Mouse (Mus musculus): ENCODE measurements around the gene Sik1. TPM values are rescaled to one million over a fixed set of nuclear protein-coding genes. Genes with fewer than 3 reads are reported as not detected.

Sik1 gene
- polyA plus RNA-seq, 1 experiment: 37.1 TPM

GRCm38 (mm10) chr17:31861661-31862060 is 6.1 kb upstream of the Sik1 start:
- no peak overlapping the region for H3K4me3 ChIP-seq
- no peak overlapping the region for H3ac ChIP-seq (ENCODE audit: control insufficient read depth, insufficient read length)
- no peaks in the 10 kb centered on the region for H3K27me3 ChIP-seq (ENCODE audit: control insufficient read depth, insufficient read depth, insufficient read length)
- no peaks in the 10 kb centered on the region for H3K36me3 ChIP-seq (ENCODE audit: control insufficient read depth, insufficient read depth)
- no peak for TF ChIP-seq CEBPB (IDR thresholded peaks at IDR 0.05; ENCODE audit: insufficient read depth, poor library complexity, severe bottlenecking)
- TF ChIP-seq TCF12 (IDR thresholded peaks at IDR 0.05; ENCODE audit: insufficient read depth, poor library complexity, severe bottlenecking): no peak
- no peak for TF ChIP-seq USF1 (IDR thresholded peaks at IDR 0.05; ENCODE audit: low read depth)
- no peak for TF ChIP-seq E2F4 (IDR thresholded peaks at IDR 0.05; ENCODE audit: insufficient read depth)
- TF ChIP-seq MAX (IDR thresholded peaks at IDR 0.05; ENCODE audit: low read depth): no peak
- TF ChIP-seq POLR2AphosphoS2 (IDR thresholded peaks at IDR 0.05; ENCODE audit: insufficient read length, low read depth): no peak
- TF ChIP-seq POLR2A (IDR thresholded peaks at IDR 0.05; ENCODE audit: insufficient read length, low read depth): no peak
- no peak for TF ChIP-seq MYOD1 (IDR thresholded peaks at IDR 0.05; ENCODE audit: control insufficient read depth in 1 of 3, insufficient read length in 2 of 3, low read depth in 2 of 3)
- TF ChIP-seq SRF (IDR thresholded peaks at IDR 0.05; ENCODE audit: control insufficient read depth, insufficient read length, low read depth): no peak
- TF ChIP-seq MYOG (IDR thresholded peaks at IDR 0.05; ENCODE audit: control insufficient read depth in 1 of 3, insufficient read depth in 1 of 3, insufficient read length in 2 of 3, low read depth in 2 of 3): no peak
- no peak for TF ChIP-seq REST (IDR thresholded peaks at IDR 0.05; ENCODE audit: insufficient read depth, insufficient read length)
- TF ChIP-seq TCF3 (IDR thresholded peaks at IDR 0.05; ENCODE audit: insufficient read length, low read depth): no peak
- H3K79me2 ChIP-seq (ENCODE audit: control insufficient read depth, insufficient read depth): no peaks in the 10 kb centered on the region
- no peak overlapping the region for H3K4me2 ChIP-seq (ENCODE audit: low read depth)

- Histone ChIP-seq H3K79me2 (ENCODE audit: control insufficient read depth, insufficient read depth) (no peaks in the 10 kb centered on the region), H3K27me3 (ENCODE audit: control insufficient read depth, insufficient read depth, insufficient read length) (no peaks in the 10 kb centered on the region), H3K4me2 (ENCODE audit: low read depth) (no peak overlapping the region), H3ac (ENCODE audit: control insufficient read depth, insufficient read length) (no peak overlapping the region), H3K4me3 (no peak overlapping the region), H3K36me3 (ENCODE audit: control insufficient read depth, insufficient read depth) (no peaks in the 10 kb centered on the region)
- TF ChIP-seq MYOG (IDR thresholded peaks at IDR 0.05; ENCODE audit: control insufficient read depth in 1 of 3, insufficient read depth in 1 of 3, insufficient read length in 2 of 3, low read depth in 2 of 3): no peak
- TF ChIP-seq MYOD1 (IDR thresholded peaks at IDR 0.05; ENCODE audit: control insufficient read depth in 1 of 3, insufficient read length in 2 of 3, low read depth in 2 of 3): peak in 2 of 3 experiments; percentile 19 to 27
Measured at GRCm38 (mm10) chr17:31860856-31861255, 5.3 kb upstream of the Sik1 start.

- peaks cover 8% of the 10 kb centered on the region for H3K79me2 ChIP-seq (ENCODE audit: control insufficient read depth, insufficient read depth)
- no peak overlapping the region for H3K4me2 ChIP-seq (ENCODE audit: low read depth)
- H3K27me3 ChIP-seq (ENCODE audit: control insufficient read depth, insufficient read depth, insufficient read length): no peaks in the 10 kb centered on the region
- no peak overlapping the region for H3ac ChIP-seq (ENCODE audit: control insufficient read depth, insufficient read length)
- H3K36me3 ChIP-seq (ENCODE audit: control insufficient read depth, insufficient read depth): no peaks in the 10 kb centered on the region
- no peak overlapping the region for H3K4me3 ChIP-seq
- no peak for TF ChIP-seq REST (IDR thresholded peaks at IDR 0.05; ENCODE audit: insufficient read depth, insufficient read length)
- no peak for TF ChIP-seq MYOG (IDR thresholded peaks at IDR 0.05; ENCODE audit: control insufficient read depth in 1 of 3, insufficient read depth in 1 of 3, insufficient read length in 2 of 3, low read depth in 2 of 3)
- TF ChIP-seq USF1 (IDR thresholded peaks at IDR 0.05; ENCODE audit: low read depth): no peak
- TF ChIP-seq E2F4 (IDR thresholded peaks at IDR 0.05; ENCODE audit: insufficient read depth): no peak
- no peak for TF ChIP-seq MAX (IDR thresholded peaks at IDR 0.05; ENCODE audit: low read depth)
- TF ChIP-seq MYOD1 (IDR thresholded peaks at IDR 0.05; ENCODE audit: control insufficient read depth in 1 of 3, insufficient read length in 2 of 3, low read depth in 2 of 3): no peak
- TF ChIP-seq SRF (IDR thresholded peaks at IDR 0.05; ENCODE audit: control insufficient read depth, insufficient read length, low read depth): no peak
- no peak for TF ChIP-seq POLR2AphosphoS2 (IDR thresholded peaks at IDR 0.05; ENCODE audit: insufficient read length, low read depth)
- no peak for TF ChIP-seq POLR2A (IDR thresholded peaks at IDR 0.05; ENCODE audit: insufficient read length, low read depth)
- TF ChIP-seq TCF12 (IDR thresholded peaks at IDR 0.05; ENCODE audit: insufficient read depth, poor library complexity, severe bottlenecking): no peak
Measured at GRCm38 (mm10) chr17:31859367-31859766, 3.8 kb upstream of the Sik1 start.

- H3K4me3 ChIP-seq: no peak overlapping the region
- no peak overlapping the region for H3ac ChIP-seq (ENCODE audit: control insufficient read depth, insufficient read length)
- H3K27me3 ChIP-seq (ENCODE audit: control insufficient read depth, insufficient read depth, insufficient read length): no peaks in the 10 kb centered on the region
- TF ChIP-seq MYOG (IDR thresholded peaks at IDR 0.05; ENCODE audit: control insufficient read depth in 1 of 3, insufficient read depth in 1 of 3, insufficient read length in 2 of 3, low read depth in 2 of 3) (no peak), E2F4 (IDR thresholded peaks at IDR 0.05; ENCODE audit: insufficient read depth) (no peak), MAX (IDR thresholded peaks at IDR 0.05; ENCODE audit: low read depth) (no peak), TCF3 (IDR thresholded peaks at IDR 0.05; ENCODE audit: insufficient read length, low read depth) (no peak), SRF (IDR thresholded peaks at IDR 0.05; ENCODE audit: control insufficient read depth, insufficient read length, low read depth) (no peak), TCF12 (IDR thresholded peaks at IDR 0.05; ENCODE audit: insufficient read depth, poor library complexity, severe bottlenecking) (no peak), MYOD1 (IDR thresholded peaks at IDR 0.05; ENCODE audit: control insufficient read depth in 1 of 3, insufficient read length in 2 of 3, low read depth in 2 of 3) (no peak), CEBPB (IDR thresholded peaks at IDR 0.05; ENCODE audit: insufficient read depth, poor library complexity, severe bottlenecking) (no peak), POLR2A (IDR thresholded peaks at IDR 0.05; ENCODE audit: insufficient read length, low read depth) (no peak), REST (IDR thresholded peaks at IDR 0.05; ENCODE audit: insufficient read depth, insufficient read length) (no peak), POLR2AphosphoS2 (IDR thresholded peaks at IDR 0.05; ENCODE audit: insufficient read length, low read depth) (no peak), USF1 (IDR thresholded peaks at IDR 0.05; ENCODE audit: low read depth) (no peak)
- H3K36me3 ChIP-seq (ENCODE audit: control insufficient read depth, insufficient read depth): no peaks in the 10 kb centered on the region
- no peak overlapping the region for H3K4me2 ChIP-seq (ENCODE audit: low read depth)
- peaks cover 14% of the 10 kb centered on the region for H3K79me2 ChIP-seq (ENCODE audit: control insufficient read depth, insufficient read depth)
Measured at GRCm38 (mm10) chr17:31858786-31859185, 3.2 kb upstream of the Sik1 start.

GRCm38 (mm10) chr17:31857903-31858426 is 2.4 kb upstream of the Sik1 start:
- Histone ChIP-seq H3K79me2 (ENCODE audit: control insufficient read depth, insufficient read depth) (peaks cover 22% of the 10 kb centered on the region), H3K27me3 (ENCODE audit: control insufficient read depth, insufficient read depth, insufficient read length) (no peaks in the 10 kb centered on the region), H3ac (ENCODE audit: control insufficient read depth, insufficient read length) (no peak overlapping the region), H3K4me2 (ENCODE audit: low read depth) (no peak overlapping the region), H3K36me3 (ENCODE audit: control insufficient read depth, insufficient read depth) (peaks cover 6% of the 10 kb centered on the region), H3K4me3 (no peak overlapping the region)
- TF ChIP-seq USF1 (IDR thresholded peaks at IDR 0.05; ENCODE audit: low read depth) (no peak), POLR2A (IDR thresholded peaks at IDR 0.05; ENCODE audit: insufficient read length, low read depth) (no peak), SRF (IDR thresholded peaks at IDR 0.05; ENCODE audit: control insufficient read depth, insufficient read length, low read depth) (no peak), REST (IDR thresholded peaks at IDR 0.05; ENCODE audit: insufficient read depth, insufficient read length) (no peak), E2F4 (IDR thresholded peaks at IDR 0.05; ENCODE audit: insufficient read depth) (no peak), CEBPB (IDR thresholded peaks at IDR 0.05; ENCODE audit: insufficient read depth, poor library complexity, severe bottlenecking) (no peak), MYOG (IDR thresholded peaks at IDR 0.05; ENCODE audit: control insufficient read depth in 1 of 3, insufficient read depth in 1 of 3, insufficient read length in 2 of 3, low read depth in 2 of 3) (no peak)

Measured in myocyte (in vitro differentiated cells).